Mouse (Mus musculus) C2C12 (cell line): ENCODE data around the gene Slc7a11.

Experiments
- CEBPB ChIP-seq: IDR thresholded peaks from one replicate; pipeline ENCODE4 v1.6.1; 2011; ENCODE audit warnings: low read depth, mild to moderate bottlenecking, control low read depth, moderate library complexity
- CTCF ChIP-seq: IDR thresholded peaks from one replicate; pipeline ENCODE4 v1.5.1; 2011; ENCODE audit not compliant: control insufficient read depth, insufficient read depth, insufficient read length
- FOSL1 ChIP-seq: IDR thresholded peaks from one replicate; pipeline ENCODE4 v1.8.0; 2011; ENCODE audit warnings: mild to moderate bottlenecking, low read length; ENCODE audit not compliant: poor library complexity, insufficient read depth, severe bottlenecking
- MAX ChIP-seq: IDR thresholded peaks from one replicate; pipeline ENCODE4 v1.6.1; 2011; ENCODE audit warnings: mild to moderate bottlenecking, control low read depth
- MYOD1 ChIP-seq: IDR thresholded peaks from one replicate; pipeline ENCODE4 v1.6.1; 2011; ENCODE audit warnings: low read depth; ENCODE audit not compliant: control insufficient read depth, insufficient read length
- MYOG ChIP-seq: IDR thresholded peaks from one replicate; pipeline ENCODE4 v1.6.1; 2011; ENCODE audit not compliant: control insufficient read depth, insufficient read length; ENCODE audit errors: extremely low read depth
- USF1 ChIP-seq: IDR thresholded peaks from one replicate; pipeline ENCODE4 v1.6.1; 2011; ENCODE audit warnings: low read depth, mild to moderate bottlenecking, control low read depth, moderate library complexity

GRCm38 (mm10) chr3:49842971-49843370 lies 600.4 kb downstream of the Slc7a11 start:
- TF ChIP-seq MYOD1 (no peak), CTCF (no peak), USF1 (no peak), MAX (no peak), MYOG (no peak), CEBPB (no peak), FOSL1 (no peak)
